Mouse (Mus musculus) bone marrow, adult 2 months (tissue): ENCODE data around the gene Limch1.

ENCODE experiments used
- CTCF ChIP-seq: fragments of 200-500 bp; IDR thresholded peaks from 2 replicates; pipeline ENCODE4 v1.5.1; 2011; ENCODE audit warnings: low read length, control low read depth; ENCODE audit not compliant: control insufficient read depth, insufficient read depth
- POLR2A ChIP-seq: fragments of 200-500 bp; IDR thresholded peaks from 2 replicates; pipeline ENCODE4 v1.6.1; 2011; ENCODE audit warnings: low read depth, mild to moderate bottlenecking, control low read depth, low read length, borderline replicate concordance; ENCODE audit not compliant: control insufficient read depth

- no peak for TF ChIP-seq CTCF
- TF ChIP-seq POLR2A = no peak
Observed at GRCm38 (mm10) chr5:66947958-66948357, 202.3 kb downstream of the Limch1 start.
